Mouse (Mus musculus) regulatory T cell (primary cell): ENCODE results near the gene Ywhab.

Source experiments
- in situ Hi-C: fragments of 300-600 bp; cut with MboI, MseI; formaldehyde crosslinking; loops from one replicate; pipeline ENCODE4 v1.15.1; 2025; ENCODE audit warnings: high pct_unique_total_duplicates

Ywhab gene

GRCm38 (mm10) chr2:163994654-163994976, at the start of gene Ywhab:
Gene Ywhab, plus strand, starts transcription at chr2:163994960.
- in situ Hi-C loops = no loop called here

GRCm38 (mm10) chr2:163946221-163946620, 48.5 kb upstream of the Ywhab start:
- in situ Hi-C loops = no loop called here

GRCm38 (mm10) chr2:163947976-163948375, 46.8 kb upstream of the Ywhab start:
- in situ Hi-C loops = no loop called here

GRCm38 (mm10) chr2:163951770-163952169, 43.0 kb upstream of the Ywhab start:
- in situ Hi-C loops = no loop called here

GRCm38 (mm10) chr2:163953622-163954310, 41.0 kb upstream of the Ywhab start:
- in situ Hi-C loops = no loop called here

- in situ Hi-C loops = no loop called here
These were observed 29.9 kb upstream of the Ywhab start for GRCm38 (mm10) chr2:163964606-163965560.

GRCm38 (mm10) chr2:163965706-163966105, 29.1 kb upstream of the Ywhab start:
- in situ Hi-C loops = no loop called here

GRCm38 (mm10) chr2:163968581-163968980, 26.2 kb upstream of the Ywhab start:
- in situ Hi-C loops = no loop called here

- in situ Hi-C loops = no loop called here
These were observed 24.4 kb upstream of the Ywhab start for GRCm38 (mm10) chr2:163970326-163970725.

- in situ Hi-C loops = no loop called here
These were observed 20.7 kb upstream of the Ywhab start for GRCm38 (mm10) chr2:163974056-163974455.

- in situ Hi-C loops = no loop called here
These were observed 18.3 kb upstream of the Ywhab start for GRCm38 (mm10) chr2:163976448-163976847.

GRCm38 (mm10) chr2:163987233-163987632, 7.5 kb upstream of the Ywhab start:
- in situ Hi-C loops = no loop called here

GRCm38 (mm10) chr2:163992871-163993270, 1.9 kb upstream of the Ywhab start:
- in situ Hi-C loops = no loop called here

- in situ Hi-C loops = loop anchor here (5.0 kb wide), 1 partner anchor 72 kb away; no protein-coding TSS in a partner anchor
These were observed 460 bp downstream of the Ywhab start for GRCm38 (mm10) chr2:163994977-163995862.

- in situ Hi-C loops = loop anchor here (5.0 kb wide), 1 partner anchor 71 kb away; no protein-coding TSS in a partner anchor
These were observed 1.5 kb downstream of the Ywhab start for GRCm38 (mm10) chr2:163996275-163996674.

GRCm38 (mm10) chr2:163996899-163997298, 2.1 kb downstream of the Ywhab start:
- in situ Hi-C loops = loop anchor here (5.0 kb wide), 1 partner anchor 70 kb away; no protein-coding TSS in a partner anchor

- in situ Hi-C loops = loop anchor here (5.0 kb wide), 1 partner anchor 68 kb away; no protein-coding TSS in a partner anchor
These were observed 4.2 kb downstream of the Ywhab start for GRCm38 (mm10) chr2:163998981-163999380.

- in situ Hi-C loops = no loop called here
These were observed 7.9 kb downstream of the Ywhab start for GRCm38 (mm10) chr2:164002637-164003036.

GRCm38 (mm10) chr2:164004503-164004902, 9.7 kb downstream of the Ywhab start:
- in situ Hi-C loops = no loop called here

- in situ Hi-C loops = no loop called here
These were observed 12.2 kb downstream of the Ywhab start for GRCm38 (mm10) chr2:164006932-164007331.

- in situ Hi-C loops = no loop called here
These were observed 12.8 kb downstream of the Ywhab start for GRCm38 (mm10) chr2:164007547-164007946.
